Mouse (Mus musculus) layer of hippocampus, postnatal 25 days (tissue): Measurements from ENCODE around the gene Ambra1. TPM values are rescaled to one million over a fixed set of nuclear protein-coding genes. Genes with fewer than 3 reads are reported as not detected.

Experiments
- DNase-seq, 2 experiments: peaks; one replicate each; pipeline ENCODE4 v3.0.0; 2022; ENCODE audit warnings: mixed read lengths in 2 of 2, low spot score in 1 of 2; ENCODE audit errors: extremely low spot score in 1 of 2
- total RNA-seq, 2 experiments: library from RNA; stranded (reverse); gene quantifications; 2 replicates each; pipeline ENCODE4 v1.2.3; 2021

Gene Ambra1
- total RNA-seq, 2 experiments from 2014 or later = 44.8 to 47.1 TPM

DNA sequence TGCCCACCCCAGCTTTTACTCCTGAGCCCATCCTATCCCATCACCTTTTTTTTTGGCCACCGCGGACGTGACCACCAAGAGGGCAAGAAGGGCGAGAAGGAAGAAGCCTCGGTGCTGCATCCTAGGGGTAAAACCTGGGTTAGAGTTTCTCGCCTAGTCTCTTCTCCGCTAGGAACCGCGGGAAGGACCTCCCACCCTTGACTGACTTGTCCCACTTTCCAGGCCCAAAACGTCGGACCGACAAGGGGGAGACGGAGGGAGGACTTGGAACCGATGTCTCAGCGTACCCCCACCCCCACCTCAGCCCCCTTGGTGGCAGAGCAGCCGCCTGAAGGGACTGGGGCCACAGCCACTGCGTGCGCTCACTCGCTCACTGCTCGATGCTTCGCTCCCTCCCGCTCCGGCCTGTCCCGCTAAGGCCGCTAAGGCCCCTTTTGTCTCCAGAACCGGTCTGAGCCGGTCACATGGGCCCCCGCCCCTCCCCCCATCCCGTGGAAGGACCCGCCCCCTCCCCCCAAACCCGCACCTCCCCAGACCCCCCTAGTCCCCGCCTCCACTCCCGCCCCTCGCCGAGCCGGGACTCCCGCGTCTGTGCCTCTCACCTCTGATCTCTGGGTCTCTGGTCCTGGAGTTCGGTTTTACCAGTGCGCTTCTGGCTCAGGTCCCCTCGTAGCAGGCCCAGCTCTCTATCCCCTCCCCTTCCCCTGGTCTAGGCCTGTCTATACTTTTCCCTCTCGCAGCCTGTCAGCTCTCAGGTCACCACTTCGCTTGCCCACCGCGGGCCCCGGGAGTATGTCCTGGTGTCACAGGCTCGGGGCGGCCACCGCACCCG lies 201.6 kb downstream of the Ambra1 start:
- DNase-seq = no peak

DNA sequence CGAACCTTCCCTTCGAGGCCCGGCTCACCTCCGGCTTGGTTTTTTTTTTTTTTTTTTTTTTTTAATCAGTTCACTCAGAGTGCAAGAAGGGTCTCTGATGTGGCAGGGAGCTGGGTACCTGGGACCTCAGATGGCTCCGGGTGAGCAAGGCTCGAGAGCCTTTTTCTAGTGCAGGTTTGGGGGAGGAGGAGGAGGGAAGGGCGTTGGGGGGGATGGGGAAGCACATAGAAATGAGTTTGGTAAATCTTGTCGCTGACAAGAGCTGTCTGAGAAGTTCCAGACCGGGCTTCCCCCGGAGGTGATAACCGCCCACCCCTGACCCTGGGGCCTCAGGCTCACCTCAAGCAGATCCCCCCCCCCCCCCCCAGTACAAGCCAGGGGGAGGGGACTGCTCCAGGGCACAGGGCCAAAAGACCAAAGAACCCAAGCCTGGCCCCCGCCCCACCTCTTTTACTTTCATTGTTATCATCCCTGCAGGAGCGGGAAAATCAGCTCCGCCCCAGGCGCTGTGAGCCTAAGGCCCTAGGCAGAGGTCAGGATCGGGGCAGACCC lies 202.3 kb downstream of the Ambra1 start, which contains the start of gene Mdk:
Gene Mdk, minus strand, starts transcription at position 138 of the 552 bp plus-strand sequence.
- DNase-seq = no peak

DNA sequence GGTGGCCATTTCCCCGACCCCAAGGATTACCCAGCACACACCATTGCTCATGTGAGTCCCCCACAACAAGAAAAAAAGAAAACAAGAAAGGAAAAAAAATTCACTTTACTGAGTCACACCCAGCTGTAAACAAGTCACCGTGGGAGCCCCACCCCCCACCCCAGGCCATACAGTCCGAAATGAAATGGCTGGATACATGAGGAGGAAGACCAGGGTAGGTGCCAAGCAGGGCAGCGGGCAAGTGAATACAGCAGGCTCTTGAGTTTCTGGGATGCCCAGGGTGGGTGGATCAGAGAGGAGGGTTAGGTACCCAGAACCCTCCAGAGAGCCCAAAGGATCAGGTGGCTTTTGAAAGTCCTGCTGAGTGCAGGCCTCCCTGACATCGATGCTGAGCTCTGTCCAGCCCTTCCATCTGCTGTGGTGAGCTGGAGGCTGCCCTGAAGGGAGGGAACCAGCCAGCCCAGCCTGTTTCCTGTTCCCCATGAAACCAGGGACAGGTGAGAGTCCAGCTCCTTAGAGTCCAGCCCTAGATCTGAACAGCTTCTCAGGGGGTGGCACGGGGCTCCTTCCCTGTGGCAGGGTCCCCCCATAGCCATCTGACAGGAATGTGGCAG lies 202.9 kb downstream of the Ambra1 start:
- no peak for DNase-seq

DNA sequence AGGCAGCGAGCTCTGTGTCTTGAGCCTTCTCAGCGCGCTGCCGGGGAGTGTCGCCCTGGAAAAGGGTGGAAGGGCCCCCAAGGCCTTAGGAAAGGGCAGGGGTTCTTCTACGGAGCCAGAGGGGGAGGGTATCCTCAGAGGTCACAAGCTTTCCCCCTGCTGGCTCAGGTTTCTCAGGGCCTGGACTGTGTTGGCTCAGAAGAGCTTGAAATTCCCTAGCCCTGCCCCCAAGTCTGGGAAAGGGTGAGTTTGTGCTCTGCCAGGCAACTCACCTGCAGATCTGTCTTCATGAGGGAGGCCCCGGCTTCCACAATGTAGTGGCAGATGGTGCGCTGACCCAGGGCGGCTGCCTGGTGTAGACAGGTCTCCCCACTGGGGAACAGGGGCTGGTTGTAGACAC lies 203.5 kb downstream of the Ambra1 start:
- no peak for DNase-seq

DNA sequence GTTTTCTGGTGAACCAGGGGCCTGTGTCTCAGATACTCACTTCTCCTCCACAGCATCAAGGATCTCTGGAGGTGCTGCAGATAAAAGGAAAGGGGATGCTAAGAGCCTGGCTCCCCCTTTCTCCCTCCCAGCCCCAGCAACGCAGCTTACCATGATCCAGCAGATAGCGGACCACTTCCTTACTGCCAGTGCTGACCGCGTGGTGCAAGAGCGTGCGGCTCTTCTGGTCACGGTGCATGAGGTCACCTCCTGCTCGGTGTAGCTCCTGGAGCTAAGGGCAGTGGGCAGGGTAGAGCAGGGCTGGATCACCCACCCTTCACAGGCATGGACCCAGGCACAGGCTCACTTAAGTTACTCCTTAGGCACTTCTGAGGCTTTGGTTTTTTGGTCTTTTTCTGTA lies 204.1 kb downstream of the Ambra1 start:
- no peak for DNase-seq

DNA sequence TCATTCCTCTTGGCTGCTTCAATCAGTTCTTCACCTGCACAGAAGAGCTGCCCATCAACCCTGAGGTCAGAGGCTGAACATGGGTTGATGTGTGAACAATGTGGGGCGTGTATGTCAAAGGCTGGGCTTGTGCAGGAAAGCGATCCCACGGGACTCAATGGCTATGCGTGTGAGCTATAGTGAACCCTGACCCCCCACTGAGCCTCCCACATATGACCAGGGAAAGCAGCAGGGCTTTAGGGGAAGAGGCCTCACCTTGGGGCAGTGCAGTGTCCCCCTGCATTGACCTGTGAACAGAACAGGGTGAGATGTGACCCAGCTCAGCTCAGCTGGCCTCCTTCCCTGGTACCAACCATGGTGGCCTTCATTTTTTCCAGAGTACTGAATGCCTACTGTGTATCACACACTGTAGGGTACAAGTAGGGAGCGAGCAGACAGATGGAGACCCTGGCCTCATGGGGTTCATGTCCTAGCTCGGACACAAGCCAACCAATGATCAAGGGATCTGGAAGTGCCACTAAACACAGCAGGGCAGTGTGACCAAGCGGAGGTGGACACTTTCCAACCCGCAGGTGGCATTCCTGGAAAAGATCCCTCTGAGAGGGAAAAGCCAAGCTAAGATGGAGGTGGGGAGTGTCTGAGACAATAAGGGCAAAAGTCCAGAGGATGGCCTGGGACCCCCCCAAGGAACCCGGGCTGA lies 205.0 kb downstream of the Ambra1 start:
- no peak for DNase-seq

DNA sequence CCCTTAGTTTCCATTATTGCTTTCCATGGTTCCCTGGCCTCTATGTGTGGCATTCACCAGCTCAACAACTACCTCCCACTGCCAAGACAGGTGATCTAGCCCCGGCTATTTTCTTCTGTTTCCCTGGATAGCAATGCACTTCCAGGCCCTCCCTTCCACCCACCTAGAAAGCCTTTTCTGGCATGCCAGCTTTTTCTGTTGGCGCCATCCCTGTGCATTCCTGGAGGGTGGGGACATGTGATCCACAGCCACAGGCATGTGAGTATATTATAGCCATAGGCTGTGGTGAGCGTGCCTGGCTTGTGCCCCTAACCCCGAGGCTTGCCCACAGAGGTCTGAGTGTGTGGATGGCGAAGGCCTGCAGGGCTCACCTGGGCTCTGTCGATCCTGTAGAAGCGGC lies 206.2 kb downstream of the Ambra1 start:
- DNase-seq = no peak

DNA sequence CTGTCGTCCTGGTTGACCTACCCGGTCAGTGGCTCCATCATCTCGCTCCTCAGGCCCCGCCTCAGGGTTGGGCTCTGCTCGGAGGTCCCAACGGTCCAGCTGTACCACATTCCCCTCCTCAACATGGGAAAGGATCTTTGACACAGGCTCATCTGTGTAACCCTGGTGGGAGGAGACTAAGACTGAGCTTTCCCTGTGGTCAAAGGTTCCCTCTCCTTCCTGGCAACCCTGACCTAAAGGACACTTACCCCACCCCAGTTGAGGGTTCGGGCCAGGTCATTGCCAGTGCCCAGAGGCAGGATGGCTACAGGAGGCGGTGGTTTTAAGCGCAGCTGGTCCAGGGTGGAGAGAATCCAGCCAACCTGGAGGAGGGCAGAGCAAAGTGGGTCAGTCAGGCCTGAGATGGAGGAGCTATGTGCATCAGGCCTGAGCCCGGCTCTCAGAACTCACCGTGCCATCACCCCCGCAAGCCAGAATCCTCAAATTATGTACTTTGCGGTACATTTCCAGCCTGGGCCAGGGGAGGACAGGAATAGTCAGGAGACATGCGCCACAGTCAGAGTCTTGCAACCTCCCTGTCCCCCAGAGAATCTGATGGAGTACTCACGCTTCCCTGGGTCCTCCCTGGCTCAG lies 209.5 kb downstream of the Ambra1 start:
- no peak for DNase-seq

DNA sequence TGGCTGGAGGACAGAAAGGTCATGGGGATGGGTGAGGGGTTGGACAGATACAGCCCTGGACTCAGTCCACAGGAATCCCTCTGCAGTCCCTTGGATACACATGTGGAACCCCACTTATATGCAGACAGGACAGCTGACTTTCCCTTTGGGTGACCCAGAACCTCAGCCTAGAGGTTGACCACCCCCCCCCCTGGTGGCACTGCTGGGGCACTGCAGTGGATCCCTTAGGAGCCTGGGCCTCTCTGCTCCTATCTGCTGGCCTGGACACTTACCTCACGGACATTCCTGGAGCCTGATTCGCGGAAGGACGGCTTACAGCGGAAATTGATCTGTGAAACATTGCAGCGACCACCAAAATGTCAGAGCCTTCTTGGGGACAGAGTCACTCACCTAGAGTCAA lies 212.4 kb downstream of the Ambra1 start:
- DNase-seq = no peak

DNA sequence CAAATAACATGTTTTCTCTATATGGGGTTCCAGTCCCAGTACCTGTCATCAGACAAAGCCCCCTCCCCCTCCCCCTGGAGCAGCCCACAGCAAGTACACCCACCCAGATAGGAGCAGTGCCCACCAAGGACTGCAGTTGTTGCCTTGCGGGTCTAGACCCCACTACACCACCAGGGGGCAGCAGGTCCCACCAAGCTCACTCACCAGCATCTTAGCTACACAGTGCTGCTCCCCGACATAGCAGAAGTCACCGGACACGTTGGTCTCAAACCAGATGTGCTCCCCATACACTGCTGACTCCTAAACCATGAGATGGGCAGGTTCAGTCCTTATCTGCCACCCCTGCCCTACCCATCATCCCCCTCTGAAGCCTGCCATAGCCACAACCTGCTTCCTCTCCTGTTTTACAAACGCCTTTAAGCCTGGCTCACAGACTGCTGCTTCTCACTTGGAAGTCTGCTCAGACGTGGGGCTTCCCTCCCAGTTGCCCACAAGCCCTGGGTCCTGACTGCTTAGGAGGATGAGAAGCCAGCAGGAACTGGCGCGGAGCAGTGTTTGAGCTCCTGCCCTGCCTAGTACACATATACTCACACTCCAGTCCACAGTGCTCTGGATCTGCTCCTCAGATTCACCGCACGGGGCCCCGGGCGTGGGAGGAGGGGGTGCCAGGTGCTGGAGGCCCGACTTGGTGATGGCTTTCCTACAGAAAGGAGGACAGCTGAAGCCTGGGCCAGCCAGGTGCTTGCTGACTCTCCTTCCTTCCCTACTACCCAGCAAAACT lies 214.4 kb downstream of the Ambra1 start:
- peak; percentile 85 to 90 for DNase-seq

DNA sequence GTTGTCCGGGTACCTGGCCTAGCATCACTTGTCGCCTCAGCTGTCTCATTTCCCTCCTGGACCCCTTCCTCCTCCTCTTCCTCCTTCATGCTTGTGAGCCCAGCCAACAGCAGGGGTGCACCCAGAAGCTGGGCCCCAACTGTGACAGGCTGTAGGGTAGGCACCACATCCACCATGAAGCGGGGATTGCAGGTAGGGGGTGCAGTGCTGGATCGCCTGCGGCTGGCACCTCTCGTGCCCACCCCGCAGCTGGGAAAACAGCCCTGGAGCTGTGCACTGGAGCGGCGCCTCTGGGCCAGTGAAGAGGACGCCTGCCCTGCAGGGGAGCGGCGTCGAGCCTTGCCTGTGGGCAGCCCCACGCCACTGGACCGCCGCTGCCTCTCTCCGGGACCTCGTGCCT lies 215.5 kb downstream of the Ambra1 start, which contains the start of gene Gm9821:
Gene Gm9821, plus strand, starts transcription at position 221 of the 400 bp plus-strand sequence.
- DNase-seq = no peak

DNA sequence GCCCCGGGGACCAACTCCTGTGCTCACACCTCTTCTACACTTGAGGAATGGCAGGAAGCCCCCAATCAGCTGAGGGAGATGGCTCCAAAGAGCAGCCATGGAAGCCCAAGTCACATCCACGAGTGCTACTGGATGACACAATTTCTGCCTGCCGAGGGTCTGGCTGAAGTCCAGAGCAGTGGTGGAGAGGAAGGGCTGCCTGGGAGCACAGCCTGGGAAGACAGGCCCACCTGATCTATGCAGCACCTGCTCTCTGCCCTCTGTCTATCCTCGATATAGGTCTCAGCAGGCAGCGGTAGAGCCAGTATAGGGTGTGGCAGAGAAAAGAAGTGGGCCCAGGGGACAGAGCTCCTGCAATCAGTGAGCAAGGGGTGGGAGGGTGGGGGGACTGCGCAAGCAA lies 216.9 kb downstream of the Ambra1 start:
- DNase-seq = no peak

DNA sequence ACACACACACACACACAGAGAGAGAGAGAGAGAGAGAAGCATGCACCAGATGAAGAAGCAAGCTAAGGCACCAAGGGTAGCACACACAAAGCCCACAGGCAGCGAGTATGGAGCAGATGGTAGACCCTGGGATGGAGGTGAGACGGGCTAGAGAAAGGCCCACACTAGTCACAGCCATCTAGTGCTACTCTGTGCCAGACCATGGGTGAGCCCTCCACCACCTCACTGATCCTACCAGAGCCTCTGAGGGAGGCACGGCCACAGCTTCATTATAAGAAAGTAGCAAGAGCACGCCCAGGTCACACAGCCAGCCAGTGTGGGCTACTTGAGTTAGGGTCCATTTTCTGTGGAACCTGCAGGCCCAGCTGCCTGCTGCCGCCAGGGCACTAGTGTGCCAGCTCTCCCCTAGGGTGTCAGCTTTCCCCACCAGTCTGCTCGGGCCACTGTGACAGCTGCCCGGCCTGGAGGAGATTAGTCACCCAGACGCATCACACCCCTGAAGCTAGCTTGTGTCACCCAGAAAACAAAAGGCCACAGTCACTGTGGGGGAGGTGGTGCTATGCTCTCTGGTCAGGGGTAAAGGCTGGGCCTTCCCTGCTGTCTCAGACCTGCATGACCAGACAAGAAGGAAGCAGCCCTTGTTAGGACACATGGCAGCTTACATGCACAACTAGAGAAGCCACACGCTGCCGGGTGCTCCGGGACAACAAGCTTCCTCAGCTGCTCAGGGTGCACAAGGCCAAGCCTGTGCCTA lies 217.6 kb downstream of the Ambra1 start:
- no peak for DNase-seq

DNA sequence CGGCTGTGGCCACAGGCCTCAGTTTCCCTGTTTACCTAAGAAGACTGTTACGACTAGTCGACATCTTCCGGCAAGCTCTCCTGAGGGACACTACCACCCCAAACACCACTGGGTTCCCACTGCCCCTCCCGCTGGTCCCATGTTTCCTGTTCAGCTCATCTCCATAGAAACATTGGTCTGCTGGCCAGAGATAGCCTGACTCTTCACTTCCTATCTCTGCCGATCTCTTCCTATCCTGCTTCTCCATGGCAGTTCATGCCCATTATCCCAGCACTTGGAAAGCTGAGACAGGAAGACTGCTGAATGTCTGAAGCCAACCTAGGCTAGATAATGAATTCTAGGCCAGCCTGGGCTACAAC lies 218.2 kb downstream of the Ambra1 start:
- DNase-seq = no peak

DNA sequence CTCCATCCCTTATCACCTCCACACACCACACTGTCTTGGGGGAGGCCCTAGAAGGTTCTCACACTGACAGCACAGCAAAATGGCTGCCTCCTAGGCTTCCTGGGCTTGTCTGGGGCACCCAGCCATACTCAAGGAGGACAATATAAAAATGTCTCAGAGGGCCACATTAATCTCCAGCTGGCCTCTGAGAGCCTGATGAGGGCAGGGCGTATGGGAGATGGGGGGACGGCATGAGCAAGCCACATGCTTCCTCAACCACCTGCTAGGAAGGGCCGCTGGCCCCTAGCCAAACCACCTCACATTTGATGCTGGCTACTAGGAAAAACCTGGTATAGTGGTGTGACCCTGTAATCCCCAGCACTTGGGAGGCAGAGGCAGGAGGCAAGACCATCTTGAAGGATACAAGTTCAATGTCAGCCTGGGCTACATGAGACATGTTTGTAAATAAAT lies 218.9 kb downstream of the Ambra1 start:
- DNase-seq = no peak

DNA sequence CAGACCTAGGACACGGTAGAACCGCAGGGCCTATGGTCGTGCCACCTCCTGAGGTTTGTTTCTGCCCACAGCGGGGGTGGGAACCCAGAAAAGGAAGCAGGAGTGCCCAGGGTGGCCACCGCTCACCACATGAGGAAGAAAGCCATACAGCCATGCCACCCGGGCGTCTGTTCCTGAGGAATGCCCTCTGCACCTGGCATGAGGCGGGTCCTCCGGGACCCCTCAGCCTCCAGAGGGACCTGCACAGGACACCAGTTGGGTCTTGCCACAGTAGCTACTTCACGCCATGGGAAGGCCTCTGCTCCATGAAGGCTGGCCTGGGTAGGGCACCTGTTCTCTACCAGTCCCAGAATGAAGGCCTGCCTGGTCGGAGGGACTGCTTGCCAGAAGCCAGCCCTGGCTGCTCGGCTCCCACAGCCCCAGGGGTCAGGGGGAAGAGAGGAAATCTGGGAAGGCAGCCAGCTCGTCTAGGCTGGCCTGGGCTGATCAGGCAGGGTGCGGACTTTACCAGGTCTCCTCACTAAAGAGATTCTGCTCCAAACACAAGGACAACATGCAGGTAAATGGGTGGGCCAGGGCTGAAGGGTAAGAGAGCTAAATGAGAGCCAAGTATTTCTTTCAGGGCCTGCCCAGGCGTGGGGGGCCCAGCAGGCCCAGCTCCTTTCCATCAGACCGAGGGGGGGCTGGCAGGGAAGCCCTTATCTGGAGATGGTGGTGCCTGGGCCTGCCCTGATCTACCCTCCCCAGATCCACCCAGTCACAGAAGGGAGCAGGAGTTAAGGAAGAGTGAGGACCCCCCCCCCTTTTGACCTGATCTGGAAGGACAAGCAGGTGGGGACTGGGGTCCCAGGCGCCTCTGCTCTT lies 219.7 kb downstream of the Ambra1 start:
- DNase-seq = no peak

DNA sequence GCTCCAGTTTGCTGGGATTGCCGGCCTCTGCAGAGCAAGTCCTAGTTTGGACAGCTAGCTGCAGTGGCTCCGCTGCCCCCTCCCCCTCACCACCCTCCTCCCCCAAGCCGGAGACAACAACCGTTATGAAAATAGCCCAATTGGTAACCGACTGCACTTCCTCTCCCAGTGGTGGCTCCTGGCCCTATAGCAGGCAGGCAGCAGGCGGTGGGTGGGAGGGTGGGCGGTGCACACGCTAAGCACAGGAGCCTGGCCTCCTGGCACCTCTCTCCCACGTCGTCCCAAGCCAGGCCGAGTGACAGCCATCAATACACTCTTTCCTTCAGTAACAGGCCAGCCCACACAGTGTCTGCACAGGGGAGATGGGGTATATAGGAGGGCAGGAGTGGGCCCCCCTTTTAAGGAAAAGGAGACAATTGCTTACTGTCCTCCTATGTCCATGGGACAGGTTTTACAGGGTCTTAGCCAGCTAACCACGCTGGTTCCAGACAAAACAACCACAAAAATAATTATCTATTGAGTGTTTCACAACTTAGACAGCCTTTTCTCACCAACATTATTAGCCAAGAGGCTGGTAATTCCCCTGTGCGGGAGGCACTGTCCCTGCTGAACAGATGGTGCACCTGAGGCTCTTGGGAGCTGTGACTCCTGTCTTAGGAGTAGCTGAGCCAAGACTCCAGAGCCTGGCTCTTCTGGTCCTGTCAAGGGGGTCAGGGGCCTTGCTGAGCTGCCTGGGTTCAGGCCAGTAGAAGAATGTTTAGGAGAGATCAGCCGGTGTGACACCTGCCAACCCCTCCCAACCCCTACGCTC lies 220.5 kb downstream of the Ambra1 start:
- no peak for DNase-seq
